Mouse (Mus musculus) myocyte (in vitro differentiated cells): ENCODE measurements around the gene Dock4. TPM values are rescaled to one million over a fixed set of nuclear protein-coding genes. Genes with fewer than 3 reads are reported as not detected.

Experiments
- H3K27me3 ChIP-seq: one replicate; pipeline ENCODE4 v1.6.1; 2011; ENCODE audit not compliant: control insufficient read depth, insufficient read depth, insufficient read length
- H3K36me3 ChIP-seq: one replicate; pipeline ENCODE4 v1.6.1; 2011; ENCODE audit not compliant: control insufficient read depth, insufficient read depth
- H3K4me2 ChIP-seq: one replicate; pipeline ENCODE4 v1.6.1; 2011; ENCODE audit warnings: low read depth, control low read depth
- H3K4me3 ChIP-seq: one replicate; pipeline ENCODE4 v1.5.1; 2011; ENCODE audit warnings: mild to moderate bottlenecking, control low read depth, moderate library complexity
- H3K79me2 ChIP-seq: one replicate; pipeline ENCODE4 v1.6.1; 2011; ENCODE audit not compliant: control insufficient read depth, insufficient read depth
- H3ac ChIP-seq: one replicate; pipeline ENCODE4 v1.6.1; 2011; ENCODE audit not compliant: control insufficient read depth, insufficient read length
- CEBPB ChIP-seq: IDR thresholded peaks from 2 replicates; pipeline ENCODE4 v1.6.1; 2011; ENCODE audit warnings: mild to moderate bottlenecking, moderate library complexity; ENCODE audit not compliant: poor library complexity, insufficient read depth, severe bottlenecking
- E2F4 ChIP-seq: IDR thresholded peaks from one replicate; pipeline ENCODE4 v1.6.1; 2011; ENCODE audit warnings: mild to moderate bottlenecking, control low read depth, moderate library complexity; ENCODE audit not compliant: insufficient read depth
- MAX ChIP-seq: IDR thresholded peaks from one replicate; pipeline ENCODE4 v1.6.1; 2011; ENCODE audit warnings: low read depth, mild to moderate bottlenecking, control low read depth
- MYOD1 ChIP-seq, 3 experiments: IDR thresholded peaks; one replicate each; pipeline ENCODE4 v1.6.1; 2011; ENCODE audit warnings: control low read depth in 2 of 3, low read depth in 2 of 3, mild to moderate bottlenecking in 2 of 3, moderate library complexity in 1 of 3; ENCODE audit not compliant: insufficient read length in 2 of 3, control insufficient read depth in 1 of 3
- MYOG ChIP-seq, 3 experiments: IDR thresholded peaks; one replicate each; pipeline ENCODE4 v1.6.1; 2011; ENCODE audit warnings: control low read depth in 2 of 3, low read depth in 2 of 3, mild to moderate bottlenecking in 2 of 3; ENCODE audit not compliant: insufficient read length in 2 of 3, control insufficient read depth in 1 of 3, insufficient read depth in 1 of 3
- POLR2A ChIP-seq: IDR thresholded peaks from one replicate; pipeline ENCODE4 v1.6.1; 2011; ENCODE audit warnings: low read depth, mild to moderate bottlenecking, control low read depth, moderate library complexity; ENCODE audit not compliant: insufficient read length
- POLR2AphosphoS2 ChIP-seq: IDR thresholded peaks from one replicate; pipeline ENCODE4 v1.6.1; 2011; ENCODE audit warnings: low read depth, control low read depth; ENCODE audit not compliant: insufficient read length
- REST ChIP-seq: IDR thresholded peaks from one replicate; pipeline ENCODE4 v1.6.1; 2011; ENCODE audit warnings: mild to moderate bottlenecking, control low read depth, moderate library complexity; ENCODE audit not compliant: insufficient read depth, insufficient read length
- SRF ChIP-seq: IDR thresholded peaks from one replicate; pipeline ENCODE4 v1.6.1; 2011; ENCODE audit warnings: low read depth; ENCODE audit not compliant: control insufficient read depth, insufficient read length
- TCF12 ChIP-seq: IDR thresholded peaks from one replicate; pipeline ENCODE4 v1.6.1; 2011; ENCODE audit warnings: mild to moderate bottlenecking, control low read depth; ENCODE audit not compliant: poor library complexity, insufficient read depth, severe bottlenecking
- TCF3 ChIP-seq: IDR thresholded peaks from one replicate; pipeline ENCODE4 v1.6.1; 2011; ENCODE audit warnings: low read depth, control low read depth; ENCODE audit not compliant: insufficient read length
- USF1 ChIP-seq: IDR thresholded peaks from one replicate; pipeline ENCODE4 v1.6.1; 2011; ENCODE audit warnings: low read depth, mild to moderate bottlenecking, control low read depth, moderate library complexity
- polyA plus RNA-seq: library from polyadenylated mRNA; unstranded; fragments of >200 nt; fragmentation: generic; extraction: Trizol; gene quantifications from one replicate; pipeline ENCODE4 v1.2.1, GENCODE M21; 2012; ENCODE audit warnings: missing spikeins

Gene Dock4
- polyA plus RNA-seq: 0.73 TPM

GRCm38 (mm10) chr12:40445648-40446449 lies at the start of gene Dock4, which contains the start of gene Zfp277:
Gene Dock4 (plus strand): TSS chr12:40445952.
Gene Zfp277 (minus strand): TSS chr12:40445902.
- Histone ChIP-seq H3K27me3 (no peaks in the 10 kb centered on the region), H3K4me3 (peak within 1 kb of the TSS; percentile 67), H3K79me2 (peaks cover 4% of the 10 kb centered on the region), H3K4me2 (peak within 1 kb of the TSS; percentile 89), H3ac (peak within 1 kb of the TSS; percentile 47), H3K36me3 (no peaks in the 10 kb centered on the region)
- no peak for TF ChIP-seq POLR2AphosphoS2
- peak; percentile 52 for TF ChIP-seq SRF
- TF ChIP-seq CEBPB: no peak
- no peak for TF ChIP-seq TCF12
- TF ChIP-seq TCF3: peak; percentile 1
- TF ChIP-seq USF1: no peak
- no peak for TF ChIP-seq E2F4
- no peak for TF ChIP-seq REST
- TF ChIP-seq MAX: no peak
- peak; percentile 70 for TF ChIP-seq POLR2A
- TF ChIP-seq MYOD1 (IDR thresholded peaks at IDR 0.05; ENCODE audit: control insufficient read depth in 1 of 3, insufficient read length in 2 of 3, low read depth in 2 of 3): peak in 1 of 3 experiments; percentile 54
- peak in 1 of 3 experiments; percentile 26 for TF ChIP-seq MYOG (IDR thresholded peaks at IDR 0.05; ENCODE audit: control insufficient read depth in 1 of 3, insufficient read depth in 1 of 3, insufficient read length in 2 of 3, low read depth in 2 of 3)

GRCm38 (mm10) chr12:40398916-40399315 lies 46.8 kb upstream of the Dock4 start:
- Histone ChIP-seq H3ac (no peak overlapping the region), H3K4me3 (no peak overlapping the region), H3K79me2 (no peaks in the 10 kb centered on the region), H3K27me3 (no peaks in the 10 kb centered on the region), H3K36me3 (no peaks in the 10 kb centered on the region), H3K4me2 (no peak overlapping the region)
- TF ChIP-seq MYOD1 (IDR thresholded peaks at IDR 0.05; ENCODE audit: control insufficient read depth in 1 of 3, insufficient read length in 2 of 3, low read depth in 2 of 3): no peak
- no peak for TF ChIP-seq E2F4
- TF ChIP-seq MYOG (IDR thresholded peaks at IDR 0.05; ENCODE audit: control insufficient read depth in 1 of 3, insufficient read depth in 1 of 3, insufficient read length in 2 of 3, low read depth in 2 of 3): no peak
- TF ChIP-seq USF1: no peak

- TF ChIP-seq TCF12: no peak
- TF ChIP-seq POLR2A: no peak
- TF ChIP-seq USF1: no peak
- no peak for TF ChIP-seq CEBPB
- no peak for TF ChIP-seq SRF
- no peaks in the 10 kb centered on the region for H3K36me3 ChIP-seq
- no peak overlapping the region for H3K4me2 ChIP-seq
- H3K79me2 ChIP-seq: no peaks in the 10 kb centered on the region
- no peaks in the 10 kb centered on the region for H3K27me3 ChIP-seq
- H3K4me3 ChIP-seq: no peak overlapping the region
- no peak overlapping the region for H3ac ChIP-seq
Measured at GRCm38 (mm10) chr12:40399386-40399785, 46.4 kb upstream of the Dock4 start.

- Histone ChIP-seq H3K79me2 (no peaks in the 10 kb centered on the region), H3K4me3 (no peak overlapping the region), H3ac (no peak overlapping the region), H3K36me3 (no peaks in the 10 kb centered on the region), H3K27me3 (no peaks in the 10 kb centered on the region), H3K4me2 (no peak overlapping the region)
- TF ChIP-seq E2F4 (no peak), MYOD1 (IDR thresholded peaks at IDR 0.05; ENCODE audit: control insufficient read depth in 1 of 3, insufficient read length in 2 of 3, low read depth in 2 of 3) (no peak), TCF12 (no peak), MAX (no peak), USF1 (no peak), MYOG (IDR thresholded peaks at IDR 0.05; ENCODE audit: control insufficient read depth in 1 of 3, insufficient read depth in 1 of 3, insufficient read length in 2 of 3, low read depth in 2 of 3) (no peak)
Measured at GRCm38 (mm10) chr12:40399812-40400211, 45.9 kb upstream of the Dock4 start.

GRCm38 (mm10) chr12:40414682-40415311 lies 31.0 kb upstream of the Dock4 start:
- no peaks in the 10 kb centered on the region for H3K27me3 ChIP-seq
- no peak for TF ChIP-seq SRF
- TF ChIP-seq MYOG (IDR thresholded peaks at IDR 0.05; ENCODE audit: control insufficient read depth in 1 of 3, insufficient read depth in 1 of 3, insufficient read length in 2 of 3, low read depth in 2 of 3): no peak
- H3K4me3 ChIP-seq: no peak overlapping the region
- H3K4me2 ChIP-seq: no peak overlapping the region
- H3K36me3 ChIP-seq: no peaks in the 10 kb centered on the region
- no peak overlapping the region for H3ac ChIP-seq
- H3K79me2 ChIP-seq: no peaks in the 10 kb centered on the region
